Mouse (Mus musculus) MEL (cell line): Measurements from ENCODE around the gene Ociad2. TPM values are rescaled to one million over a fixed set of nuclear protein-coding genes. Genes with fewer than 3 reads are reported as not detected.

Experiments
- DNase-seq: peaks from one replicate; pipeline ENCODE4 v3.0.0; 2011; ENCODE audit warnings: low read depth, low spot score
- H3K27ac ChIP-seq: 2 replicates; pipeline ENCODE4 v1.5.1; 2012; ENCODE audit warnings: low read depth, mild to moderate bottlenecking, control low read depth, low read length, moderate library complexity; ENCODE audit not compliant: control insufficient read depth
- H3K27me3 ChIP-seq, 2 experiments: fragments of 150-350 bp in 1 of 2; sonication (generic) in 1 of 2; 2 replicates each; pipeline ENCODE4 v1.6.1; 2012; ENCODE audit warnings: low read length in 2 of 2, mild to moderate bottlenecking in 2 of 2, improper control_type of control experiment in 1 of 2, moderate library complexity in 1 of 2; ENCODE audit not compliant: insufficient read depth in 2 of 2, control insufficient read depth in 1 of 2
- H3K36me3 ChIP-seq, 2 experiments: 2 replicates each; pipeline ENCODE4 v1.6.1; 2012 to 2014; ENCODE audit warnings: low read length in 2 of 2, improper control_type of control experiment in 1 of 2, inconsistent platforms in 1 of 2, mild to moderate bottlenecking in 1 of 2; ENCODE audit not compliant: insufficient read depth in 2 of 2, control insufficient read depth in 1 of 2
- H3K4me1 ChIP-seq, 2 experiments: fragments of 150-350 bp in 1 of 2; sonication (generic) in 1 of 2; 2 replicates each; pipeline ENCODE4 v1.6.1; 2012; ENCODE audit warnings: low read length in 2 of 2, improper control_type of control experiment in 1 of 2, mild to moderate bottlenecking in 1 of 2; ENCODE audit not compliant: insufficient read depth in 2 of 2, control insufficient read depth in 1 of 2
- H3K4me3 ChIP-seq, 2 experiments: fragments of 150-350 bp in 1 of 2; sonication (generic) in 1 of 2; 2 replicates each; pipeline ENCODE4 v1.5.1; 2012; ENCODE audit warnings: low read depth in 2 of 2, low read length in 2 of 2, mild to moderate bottlenecking in 2 of 2, moderate library complexity in 2 of 2, control low read depth in 1 of 2, improper control_type of control experiment in 1 of 2; ENCODE audit not compliant: control insufficient read depth in 1 of 2, insufficient read depth in 1 of 2
- H3K79me2 ChIP-seq: 2 replicates; pipeline ENCODE4 v1.6.1; 2012; ENCODE audit warnings: mild to moderate bottlenecking, low read length, moderate library complexity; ENCODE audit not compliant: control insufficient read depth, poor library complexity, insufficient read depth
- H3K9ac ChIP-seq: 2 replicates; pipeline ENCODE4 v1.6.1; 2012; ENCODE audit warnings: low read depth, mild to moderate bottlenecking, control low read depth, low read length, moderate library complexity; ENCODE audit not compliant: control insufficient read depth, poor library complexity, severe bottlenecking
- H3K9me3 ChIP-seq: fragments of 150-350 bp; sonication (generic); replicated peaks from 2 replicates; pipeline ENCODE4 v1.6.1; 2012; ENCODE audit warnings: mild to moderate bottlenecking, low read length, improper control_type of control experiment, moderate library complexity; ENCODE audit not compliant: insufficient read depth
- E2F4 ChIP-seq: IDR thresholded peaks from 2 replicates; pipeline ENCODE4 v1.6.1; 2011; ENCODE audit warnings: low read depth, low read length, improper control_type of control experiment, borderline replicate concordance
- ELF1 ChIP-seq: IDR thresholded peaks from 2 replicates; pipeline ENCODE4 v1.6.1; 2014; ENCODE audit warnings: low read depth, mild to moderate bottlenecking, inconsistent platforms, low read length, improper control_type of control experiment, moderate library complexity
- EP300 ChIP-seq, 2 experiments: IDR thresholded peaks; 2 replicates each; pipeline ENCODE4 v1.6.1; 2011; ENCODE audit warnings: improper control_type of control experiment in 2 of 2, low read length in 2 of 2, low read depth in 1 of 2, mild to moderate bottlenecking in 1 of 2
- GABPA ChIP-seq: IDR thresholded peaks from 2 replicates; pipeline ENCODE4 v1.6.1; 2012; ENCODE audit warnings: low read depth, mild to moderate bottlenecking, inconsistent platforms, low read length, improper control_type of control experiment, moderate library complexity
- GATA1 ChIP-seq: IDR thresholded peaks from 2 replicates; pipeline ENCODE4 v1.6.1; 2011; ENCODE audit warnings: low read depth, low read length, improper control_type of control experiment
- HCFC1 ChIP-seq: IDR thresholded peaks from 2 replicates; pipeline ENCODE4 v1.6.1; 2012; ENCODE audit warnings: low read depth, mild to moderate bottlenecking, inconsistent platforms, low read length, improper control_type of control experiment, moderate library complexity
- JUND ChIP-seq: IDR thresholded peaks from 2 replicates; pipeline ENCODE4 v1.6.1; 2011; ENCODE audit warnings: low read depth, mild to moderate bottlenecking, improper control_type of control experiment, low read length
- MAFK ChIP-seq: IDR thresholded peaks from 2 replicates; pipeline ENCODE4 v1.6.1; 2011; ENCODE audit warnings: low read depth, mild to moderate bottlenecking, low read length, improper control_type of control experiment, borderline replicate concordance
- MAX ChIP-seq: IDR thresholded peaks from 2 replicates; pipeline ENCODE4 v1.6.1; 2011; ENCODE audit warnings: low read length, improper control_type of control experiment
- MAZ ChIP-seq: IDR thresholded peaks from 2 replicates; pipeline ENCODE4 v1.6.1; 2012; ENCODE audit warnings: low read depth, mild to moderate bottlenecking, inconsistent platforms, low read length, improper control_type of control experiment
- MXI1 ChIP-seq: IDR thresholded peaks from 2 replicates; pipeline ENCODE4 v1.6.1; 2011; ENCODE audit warnings: mild to moderate bottlenecking, low read depth, low read length, improper control_type of control experiment
- MYB ChIP-seq: IDR thresholded peaks from 2 replicates; pipeline ENCODE4 v1.6.1; 2011; ENCODE audit warnings: mild to moderate bottlenecking, low read depth, low read length, improper control_type of control experiment
- NELFE ChIP-seq: IDR thresholded peaks from 2 replicates; pipeline ENCODE4 v1.6.1; 2011; ENCODE audit warnings: low read depth, low read length, improper control_type of control experiment
- NRF1 ChIP-seq: IDR thresholded peaks from 2 replicates; pipeline ENCODE4 v1.6.1; 2014; ENCODE audit warnings: low read depth, mild to moderate bottlenecking, inconsistent platforms, low read length, improper control_type of control experiment, moderate library complexity; ENCODE audit not compliant: poor library complexity, insufficient read depth, severe bottlenecking
- POLR2A ChIP-seq, 2 experiments: IDR thresholded peaks; 2 replicates each; pipeline ENCODE4 v1.6.1; 2011 to 2012; ENCODE audit warnings: low read length in 2 of 2, mild to moderate bottlenecking in 2 of 2, control low read depth in 1 of 2, improper control_type of control experiment in 1 of 2, low read depth in 1 of 2, moderate library complexity in 1 of 2; ENCODE audit not compliant: control insufficient read depth in 1 of 2, insufficient read depth in 1 of 2, poor library complexity in 1 of 2
- POLR2AphosphoS2 ChIP-seq: IDR thresholded peaks from 2 replicates; pipeline ENCODE4 v1.6.1; 2011; ENCODE audit warnings: low read length, improper control_type of control experiment
- POLR2AphosphoS5 ChIP-seq: IDR thresholded peaks from 2 replicates; pipeline ENCODE4 v1.6.1; 2012; ENCODE audit warnings: low read depth, borderline replicate concordance, mild to moderate bottlenecking, inconsistent platforms, low read length, moderate library complexity, mixed read lengths
- RAD21 ChIP-seq: IDR thresholded peaks from 2 replicates; pipeline ENCODE4 v1.6.1; 2011; ENCODE audit warnings: mild to moderate bottlenecking, low read depth, low read length, improper control_type of control experiment
- RCOR1 ChIP-seq: IDR thresholded peaks from 2 replicates; pipeline ENCODE4 v1.6.1; 2012; ENCODE audit warnings: low read depth, mild to moderate bottlenecking, inconsistent platforms, low read length, improper control_type of control experiment
- SIN3A ChIP-seq: IDR thresholded peaks from 2 replicates; pipeline ENCODE4 v1.6.1; 2012; ENCODE audit warnings: low read length, improper control_type of control experiment, inconsistent platforms
- TAL1 ChIP-seq: IDR thresholded peaks from 2 replicates; pipeline ENCODE4 v1.6.1; 2012; ENCODE audit warnings: mild to moderate bottlenecking, inconsistent platforms, low read length, moderate library complexity, mixed read lengths
- TBP ChIP-seq: IDR thresholded peaks from 2 replicates; pipeline ENCODE4 v1.8.0; 2011; ENCODE audit warnings: low read depth, low read length, improper control_type of control experiment
- ZC3H11A ChIP-seq: IDR thresholded peaks from 2 replicates; pipeline ENCODE4 v1.6.1; 2012; ENCODE audit warnings: low read depth, mild to moderate bottlenecking, inconsistent platforms, low read length, improper control_type of control experiment
- ZKSCAN1 ChIP-seq: IDR thresholded peaks from 2 replicates; pipeline ENCODE4 v1.6.1; 2012; ENCODE audit warnings: low read depth, mild to moderate bottlenecking, inconsistent platforms, low read length, improper control_type of control experiment, moderate library complexity
- ZMIZ1 ChIP-seq: IDR thresholded peaks from 2 replicates; pipeline ENCODE4 v1.6.1; 2012; ENCODE audit warnings: low read depth, mild to moderate bottlenecking, inconsistent platforms, low read length, improper control_type of control experiment, moderate library complexity
- ZNF384 ChIP-seq: IDR thresholded peaks from 2 replicates; pipeline ENCODE4 v1.6.1; 2012; ENCODE audit warnings: low read depth, mild to moderate bottlenecking, inconsistent platforms, low read length, improper control_type of control experiment
- polyA plus RNA-seq, 2 experiments: library from polyadenylated mRNA; stranded (reverse) in 1 of 2; unstranded in 1 of 2; fragments of >175 nt in 1 of 2; fragments of >200 nt in 1 of 2; gene quantifications; 2 replicates each; pipeline versions ENCODE4 v1.2.1 to v1.2.4; 2012; ENCODE audit warnings: low replicate concordance in 2 of 2, low read depth in 1 of 2; ENCODE audit not compliant: insufficient read length in 2 of 2, insufficient read depth in 1 of 2, missing spikeins in 1 of 2
- total RNA-seq: library from RNA; depleted of rRNA; stranded (reverse); fragments of 300-350 nt; gene quantifications from 2 replicates; pipeline ENCODE4 v1.2.3, GENCODE M21; 2012

Gene Ociad2
- total and polyA plus RNA-seq, 3 experiments: 3.9 to 11.0 TPM; not detected in 1

GRCm38 (mm10) chr5:73280567-73280850 is 60.3 kb downstream of the Ociad2 start:
- H3K27me3 ChIP-seq: no peaks in the 10 kb centered on the region
- no peak overlapping the region for H3K4me3 ChIP-seq
- TF ChIP-seq TBP: no peak
- TF ChIP-seq GATA1: no peak
- TF ChIP-seq MAFK: no peak
- no peak for TF ChIP-seq NRF1
- TF ChIP-seq ZKSCAN1: no peak
- no peak for TF ChIP-seq POLR2AphosphoS2
- TF ChIP-seq MYB: no peak
- TF ChIP-seq ZC3H11A: no peak
- TF ChIP-seq E2F4: no peak
- TF ChIP-seq POLR2AphosphoS5: no peak
- TF ChIP-seq MAX: no peak
- no peak for TF ChIP-seq RAD21
- TF ChIP-seq MXI1: no peak
- TF ChIP-seq ZNF384: no peak
- TF ChIP-seq POLR2A (IDR thresholded peaks at IDR 0.05; ENCODE audit: control insufficient read depth in 1 of 2, insufficient read depth in 1 of 2, low read depth in 1 of 2, low read length in 2 of 2, poor library complexity in 1 of 2): no peak
- no peak for TF ChIP-seq ZMIZ1
- no peak overlapping the region for H3K27ac ChIP-seq
- H3K79me2 ChIP-seq: no peaks in the 10 kb centered on the region
- H3K4me1 ChIP-seq: peaks cover 3 to 7% of the 10 kb centered on the region in 2 experiments; a peak in 3 of 4 replicates
- no peaks in the 10 kb centered on the region; a peak in 1 of 4 replicates for H3K36me3 ChIP-seq
- no peak overlapping the region for H3K9ac ChIP-seq
- DNase-seq: peak; percentile 36
- H3K9me3 ChIP-seq: no peaks in the 10 kb centered on the region

GRCm38 (mm10) chr5:73279732-73280566 is 60.9 kb downstream of the Ociad2 start:
- no peak for DNase-seq
- Histone ChIP-seq H3K27me3 (no peaks in the 10 kb centered on the region), H3K79me2 (no peaks in the 10 kb centered on the region), H3K27ac (no peak overlapping the region), H3K9me3 (no peaks in the 10 kb centered on the region), H3K36me3 (no peaks in the 10 kb centered on the region; a peak in 1 of 4 replicates), H3K4me1 (peaks cover 3 to 7% of the 10 kb centered on the region in 2 experiments; a peak in 3 of 4 replicates), H3K9ac (no peak overlapping the region), H3K4me3 (no peak overlapping the region)
- TF ChIP-seq MAZ (no peak), EP300 (IDR thresholded peaks at IDR 0.05; ENCODE audit: low read depth in 1 of 2, low read length in 2 of 2) (no peak), JUND (no peak), TBP (no peak), ELF1 (no peak), ZMIZ1 (no peak), ZC3H11A (no peak), NELFE (no peak), TAL1 (no peak), HCFC1 (no peak), POLR2AphosphoS2 (no peak), SIN3A (no peak), RCOR1 (no peak), GABPA (no peak)
